In the genomic region with DNA sequence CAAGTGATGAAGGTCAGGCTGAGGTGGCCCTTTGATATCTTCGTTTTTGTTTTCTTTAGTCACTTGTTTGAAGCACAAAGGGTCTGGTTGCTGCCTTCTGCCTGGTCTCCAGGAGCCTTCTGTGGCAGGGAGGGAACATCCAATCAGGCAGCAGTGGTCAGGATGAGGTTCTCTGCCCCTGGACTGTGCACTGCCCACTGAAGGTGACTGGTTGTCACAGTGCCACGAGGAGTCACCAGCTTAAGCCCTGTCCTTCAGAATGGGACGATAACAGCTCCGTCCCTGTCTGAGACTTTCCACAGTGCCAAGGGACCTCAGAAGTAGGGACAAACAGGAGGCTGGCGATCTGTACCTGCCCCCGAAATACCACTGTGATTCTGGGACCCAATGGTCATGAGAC, we compare ENCODE assay signal across 18 mouse cellular contexts. TPM values are rescaled to one million over a fixed set of nuclear protein-coding genes. Genes with fewer than 3 reads are reported as not detected.
DNase-seq lines count a peak whose midpoint lies in the region; ATAC-seq and TF ChIP-seq lines count a peak whose summit lies in the region.
"Had no signal": no experiment of that assay in that cellular context is flagged by ENCODE, and none has a peak within 500 bp of the region (broad histone marks: within the 10 kb centered on the region; RNA-seq: fewer than 3 reads in every experiment).

No protein-coding gene starts in this region.

- no peak overlapping the region for H3K4me3 ChIP-seq in hindbrain, embryonic 12.5 days
- no peak overlapping the region for H3K4me3 ChIP-seq in hindbrain, embryonic 14.5 days (replicated peaks; ENCODE audit: low read length)
- no peak overlapping the region for H3K4me3 ChIP-seq in neural tube, embryonic 13.5 days
- H3K4me3 ChIP-seq in cerebellum, adult 2 months (replicated peaks; ENCODE audit: insufficient read depth, low read depth, low read length), result no peak overlapping the region
- H3K4me3 ChIP-seq: embryonic facial prominence, embryonic 12.5 days had no signal

- peaks cover 22% of the 10 kb centered on the region for H3K36me3 ChIP-seq in hindbrain, embryonic 12.5 days
- no peaks in the 10 kb centered on the region; the same call in 1 of the 2 replicates for H3K36me3 ChIP-seq in hindbrain, embryonic 14.5 days (replicated peaks; ENCODE audit: control insufficient read depth, insufficient read depth)
- H3K36me3 ChIP-seq in neural tube, embryonic 13.5 days, result peaks cover 18% of the 10 kb centered on the region
- H3K36me3 ChIP-seq: G1E had no signal

- no peak overlapping the region for H3K27ac ChIP-seq in hindbrain, embryonic 12.5 days
- H3K27ac ChIP-seq in hindbrain, embryonic 14.5 days, result no peak overlapping the region
- 0 out of 2 replicates have a peak overlapping the region, but pooled peaks have one; percentile 79 for H3K27ac ChIP-seq in neural tube, embryonic 13.5 days (replicated peaks)
- no peak overlapping the region for H3K27ac ChIP-seq in cerebellum, adult 2 months (ENCODE audit: insufficient read depth, low read length)
- H3K27ac ChIP-seq: embryonic facial prominence, embryonic 12.5 days had no signal

- no peak for ATAC-seq in hindbrain, embryonic 12.5 days (ENCODE audit: low FRiP score)
- ATAC-seq in hindbrain, embryonic 14.5 days (ENCODE audit: low FRiP score), result no peak
- ATAC-seq in neural tube, embryonic 13.5 days (ENCODE audit: low read depth), result no peak
- ATAC-seq: intestine, postnatal 0 days had no signal

- DNase-seq in heart, adult 11 months, result peak; percentile 95
- no peak for DNase-seq in heart, postnatal 36 days
- DNase-seq in hindbrain, embryonic 14.5 days (ENCODE audit: low spot score), result no peak
- DNase-seq in neural tube, embryonic 10.5 days (ENCODE audit: extremely low spot score, low spot score), result no peak
- DNase-seq in cerebellum, adult 2 months, result no peak
- DNase-seq: retina, postnatal 1 day; thymus, adult 2 months had no signal

- no peaks in the 10 kb centered on the region for H3K27me3 ChIP-seq in hindbrain, embryonic 12.5 days
- no peaks in the 10 kb centered on the region for H3K27me3 ChIP-seq in hindbrain, embryonic 14.5 days (ENCODE audit: control insufficient read depth, insufficient read depth, low read length)
- no peaks in the 10 kb centered on the region for H3K27me3 ChIP-seq in neural tube, embryonic 13.5 days
- no peaks in the 10 kb centered on the region for H3K27me3 ChIP-seq in cerebellum, adult 2 months (ENCODE audit: control insufficient read depth, insufficient read depth, low read length)
- H3K27me3 ChIP-seq: embryonic facial prominence, embryonic 12.5 days had no signal

- 0 out of 2 replicates have a peak overlapping the region, but pooled peaks have one; percentile 11 for H3K4me2 ChIP-seq in hindbrain, embryonic 12.5 days (replicated peaks)
- H3K4me2 ChIP-seq in hindbrain, embryonic 14.5 days (replicated peaks), result no peak overlapping the region
- H3K4me2 ChIP-seq in neural tube, embryonic 13.5 days, result 0 out of 2 replicates have a peak overlapping the region, but pooled peaks have one; percentile 22
- H3K4me2 ChIP-seq: embryonic facial prominence, embryonic 12.5 days; liver, embryonic 11.5 days; lung, embryonic 14.5 days had no signal

- intact Hi-C loops in heart, postnatal 36 days (cut with DNase I), result no loop called here

- H3K4me1 ChIP-seq in hindbrain, embryonic 12.5 days, result peaks cover 74% of the 10 kb centered on the region
- H3K4me1 ChIP-seq in hindbrain, embryonic 14.5 days (replicated peaks; ENCODE audit: control insufficient read depth, insufficient read depth, low read length), result peaks cover 33% of the 10 kb centered on the region
- peaks cover 79% of the 10 kb centered on the region for H3K4me1 ChIP-seq in neural tube, embryonic 13.5 days (replicated peaks)
- peaks cover 31% of the 10 kb centered on the region for H3K4me1 ChIP-seq in cerebellum, adult 2 months (ENCODE audit: control insufficient read depth, insufficient read depth, low read length)

- WGBS in hindbrain, embryonic 12.5 days, result 87% methylated on average over 6 of the region's 6 CpGs
- 82% methylated on average over 6 of the region's 6 CpGs for WGBS in hindbrain, embryonic 14.5 days
- 86% methylated on average over 6 of the region's 6 CpGs for WGBS in neural tube, embryonic 13.5 days
- 55% methylated on average over 6 of the region's 6 CpGs for WGBS in cerebellum, adult 2 months

- H3K9ac ChIP-seq in hindbrain, embryonic 12.5 days, result no peak overlapping the region
- no peak overlapping the region for H3K9ac ChIP-seq in hindbrain, embryonic 14.5 days
- H3K9ac ChIP-seq in neural tube, embryonic 13.5 days, result no peak overlapping the region
- H3K9ac ChIP-seq: embryonic facial prominence, embryonic 12.5 days; lung, embryonic 14.5 days had no signal

- no peak for TF ChIP-seq POLR2A in cerebellum, adult 2 months (IDR thresholded peaks at IDR 0.05; ENCODE audit: borderline replicate concordance, insufficient read depth, low read length)

- no peak for TF ChIP-seq CTCF in cerebellum, adult 2 months (IDR thresholded peaks at IDR 0.05; ENCODE audit: borderline replicate concordance, insufficient read depth, low read depth, low read length)

- no peaks in the 10 kb centered on the region for H3K9me3 ChIP-seq in hindbrain, embryonic 12.5 days (replicated peaks)
- H3K9me3 ChIP-seq in hindbrain, embryonic 14.5 days (ENCODE audit: control insufficient read depth, low read length), result no peaks in the 10 kb centered on the region
- H3K9me3 ChIP-seq in neural tube, embryonic 13.5 days, result no peaks in the 10 kb centered on the region
- H3K9me3 ChIP-seq: embryonic facial prominence, embryonic 12.5 days had no signal

RNA-seq across cellular contexts. Expression of gene Ackr3, which starts 6.6 kb away (rescaled TPM):
- total RNA-seq in heart, postnatal 36 days (2021), result 10 to 100 TPM; 56.4 to 92.5 TPM
- 26.9 and 27.6 TPM in 2 replicates for polyA plus RNA-seq in hindbrain, embryonic 12.5 days (2016; fragmentation: Nextera tagmentation; extraction: Ambion mirVana)
- polyA plus RNA-seq in hindbrain, embryonic 14.5 days (2014; fragmentation: Nextera tagmentation; extraction: Ambion mirVana), result 10.3 and 11.1 TPM in 2 replicates
- polyA plus RNA-seq in neural tube, embryonic 13.5 days (2015; fragmentation: Nextera tagmentation; extraction: Ambion mirVana), result 16.7 and 17.1 TPM in 2 replicates
- polyA plus RNA-seq in cerebellum, adult 2 months (2012; rRNA removed), result 16.0 and 17.3 TPM in 2 replicates
- total RNA-seq: neutrophil, adult 5-6 weeks had no signal
- polyA plus RNA-seq: G1E had no signal

RNA-seq across cellular contexts. Expression of gene Iqca, which starts 57.1 kb away (rescaled TPM):
- not detected for total RNA-seq in heart, postnatal 36 days (2021)
- polyA plus RNA-seq in hindbrain, embryonic 12.5 days (2016; fragmentation: Nextera tagmentation; extraction: Ambion mirVana), result 0.84 and 1.3 TPM in 2 replicates
- polyA plus RNA-seq in hindbrain, embryonic 14.5 days (2014; fragmentation: Nextera tagmentation; extraction: Ambion mirVana), result 0.86 and 1.8 TPM in 2 replicates
- not detected in 2 replicates for polyA plus RNA-seq in neural tube, embryonic 13.5 days (2015; fragmentation: Nextera tagmentation; extraction: Ambion mirVana)
- polyA plus RNA-seq in cerebellum, adult 2 months (2012; rRNA removed), result 0.29 and 1.1 TPM in 2 replicates
- total RNA-seq: gastrocnemius, adult 8-10 months; hematopoietic stem cell, adult 5-6 weeks; neutrophil, adult 5-6 weeks had no signal
- polyA plus RNA-seq: G1E; large intestine, adult 2 months; liver, embryonic 11.5 days; thymus, adult 2 months had no signal
